Mouse (Mus musculus) kidney, adult 11 months (tissue): ENCODE results near the gene Cand2.
A peak's percentile ranks its signal among the peaks of the same experiment; 100 is the strongest.

ENCODE experiments used
- DNase-seq: peaks from one replicate; pipeline ENCODE4 v3.0.0; 2022

Cand2 gene

GRCm38 (mm10) chr6:115774501-115774921, at the start of gene Cand2:
Gene Cand2, plus strand, starts transcription at chr6:115774538.
- DNase-seq, result no peak

- peak; percentile 39 for DNase-seq
These were observed 47.2 kb upstream of the Cand2 start for GRCm38 (mm10) chr6:115727108-115727507.

GRCm38 (mm10) chr6:115727570-115727969, 46.8 kb upstream of the Cand2 start:
- no peak for DNase-seq

DNA sequence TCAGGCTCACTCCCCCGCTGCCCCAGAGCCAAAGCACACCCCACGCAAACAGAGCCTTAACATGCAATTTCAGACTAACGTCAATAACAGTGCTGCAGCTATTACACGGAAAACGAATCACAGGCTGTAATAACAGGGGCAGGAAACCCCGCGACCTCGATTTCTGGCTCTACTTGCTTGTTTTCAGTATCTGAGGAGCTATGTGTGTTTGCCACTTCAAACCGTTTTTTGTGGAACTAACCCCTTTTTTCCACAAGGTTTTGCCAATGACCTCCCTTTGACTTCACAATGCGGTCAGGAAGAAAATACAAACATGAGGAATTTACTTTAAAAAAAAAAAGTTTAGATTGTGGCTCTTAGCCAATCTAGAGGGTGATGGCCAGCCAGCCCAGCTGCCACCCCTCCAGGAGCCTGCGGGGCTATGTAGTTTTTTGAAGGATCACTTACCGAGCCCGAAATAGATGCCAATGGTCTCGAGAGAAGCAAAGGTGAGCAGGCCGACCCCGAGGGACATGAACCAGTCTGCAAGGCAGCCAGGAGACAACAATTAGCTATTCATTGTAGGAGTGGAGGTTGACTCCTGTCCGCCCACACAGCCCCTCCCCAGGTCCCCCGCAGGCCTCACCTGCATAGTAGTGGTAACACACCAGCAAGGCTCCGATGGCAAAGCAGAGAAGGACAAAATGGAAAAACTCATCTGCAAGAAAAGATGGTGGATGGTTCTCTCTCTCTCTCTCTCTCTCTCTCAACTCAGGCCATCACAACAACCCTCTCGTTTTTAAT, 43.6 kb upstream of the Cand2 start:
- no peak for DNase-seq

GRCm38 (mm10) chr6:115732341-115732928, 41.9 kb upstream of the Cand2 start:
- no peak for DNase-seq

DNA sequence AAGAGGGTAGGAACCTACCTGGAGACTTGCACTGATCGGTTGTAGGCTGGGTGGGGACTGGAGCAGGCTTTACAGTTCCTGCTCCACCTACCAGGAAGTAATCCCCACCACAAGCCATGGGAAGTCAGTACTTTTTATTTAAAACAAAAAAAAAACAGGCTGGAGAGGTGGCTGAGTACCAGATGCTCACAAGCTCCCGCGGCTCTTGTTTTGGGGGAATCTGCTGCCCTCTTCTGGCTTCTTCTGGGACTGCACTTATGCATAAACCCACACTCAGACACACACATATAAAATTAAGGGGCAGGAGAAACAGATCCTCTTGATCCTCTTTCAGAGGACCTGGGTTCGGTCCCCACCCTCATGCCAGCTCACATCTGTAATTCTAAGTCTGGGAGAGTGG, 39.4 kb upstream of the Cand2 start:
- DNase-seq, result no peak

DNA sequence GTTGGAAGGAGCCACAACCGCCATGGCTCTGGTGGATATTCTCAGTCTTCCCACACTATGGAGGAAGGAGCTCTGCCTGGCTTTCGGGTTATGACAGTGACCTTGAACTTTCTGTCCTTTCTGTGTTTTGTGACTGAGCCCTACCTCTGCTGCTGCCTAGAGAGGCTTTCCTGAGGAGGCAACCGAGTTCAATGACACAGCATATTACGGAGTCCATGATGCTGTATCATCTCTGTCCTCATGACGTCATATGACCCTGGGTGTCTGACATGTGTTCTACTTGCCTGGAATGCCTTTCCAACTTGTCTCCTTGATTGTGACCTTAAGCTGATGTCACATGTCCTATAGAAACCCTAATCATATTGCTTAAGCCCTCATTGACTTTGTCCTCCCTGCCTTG, 35.3 kb upstream of the Cand2 start:
- DNase-seq, result no peak

DNA sequence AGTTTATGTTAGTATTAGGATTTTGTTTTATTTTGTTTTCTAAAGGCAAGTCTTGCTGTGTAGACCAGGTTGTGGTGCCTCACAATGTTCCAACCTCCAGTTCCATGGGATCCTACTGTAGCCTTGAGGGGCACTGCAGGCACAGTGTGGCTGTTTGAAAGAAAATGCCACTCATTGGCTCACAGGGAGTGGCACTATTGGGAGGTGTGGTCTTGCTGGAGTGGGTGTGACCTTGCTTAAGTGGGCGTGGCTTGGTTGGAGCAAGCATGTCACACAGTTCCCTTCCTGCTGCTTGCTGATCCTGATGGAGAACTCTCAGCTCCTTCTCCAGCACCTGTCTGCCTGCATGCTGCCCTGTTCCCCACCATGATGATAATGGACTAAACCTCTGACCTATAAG, 30.8 kb upstream of the Cand2 start:
- no peak for DNase-seq

GRCm38 (mm10) chr6:115746326-115746725, 28.0 kb upstream of the Cand2 start:
- no peak for DNase-seq

DNA sequence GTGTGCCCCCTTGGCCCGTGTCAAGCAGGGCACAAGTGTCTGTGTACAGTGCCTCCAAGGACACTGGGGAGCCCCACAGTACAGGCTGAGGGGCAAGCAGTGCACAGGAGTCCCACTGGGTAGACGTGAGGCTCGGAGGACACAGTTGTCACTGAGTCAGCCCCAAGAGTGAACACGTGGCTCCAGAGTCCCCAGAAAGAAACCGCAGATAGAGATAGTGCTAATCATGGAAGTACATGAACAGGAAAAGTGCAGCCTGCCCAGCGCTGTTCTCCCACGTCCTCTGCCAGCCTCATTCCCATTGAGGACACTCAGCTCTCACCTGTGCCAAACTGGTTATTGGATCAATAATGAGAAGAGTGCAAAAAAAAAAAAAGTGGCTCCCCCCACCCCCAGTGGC, 18.8 kb upstream of the Cand2 start:
- no peak for DNase-seq

- DNase-seq, result no peak
These were observed 15.3 kb upstream of the Cand2 start for GRCm38 (mm10) chr6:115758981-115759435.

- DNase-seq, result peak; percentile 22
These were observed 14.9 kb upstream of the Cand2 start for GRCm38 (mm10) chr6:115759461-115759860.

DNA sequence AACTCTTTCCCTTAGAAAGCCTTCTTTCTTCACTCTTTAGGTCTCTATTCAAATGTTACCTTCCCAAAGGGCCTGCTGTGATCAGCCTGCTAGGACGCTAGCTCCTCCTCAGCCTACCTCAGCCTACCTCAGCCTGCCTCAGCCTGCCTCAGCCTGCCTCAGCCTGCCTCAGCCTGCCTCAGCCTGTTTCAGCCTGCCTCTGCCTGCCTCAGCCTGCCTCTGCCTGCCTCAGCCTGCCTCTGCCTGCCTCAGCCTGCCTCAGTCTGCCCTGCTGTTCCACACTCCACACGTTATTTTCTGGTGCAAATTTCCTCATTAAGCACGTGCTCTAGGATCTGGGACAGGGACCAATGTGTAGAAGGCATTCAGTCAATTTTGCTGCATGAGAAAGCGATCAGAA, 14.2 kb upstream of the Cand2 start:
- no peak for DNase-seq

GRCm38 (mm10) chr6:115760982-115761381, 13.4 kb upstream of the Cand2 start:
- no peak for DNase-seq

DNA sequence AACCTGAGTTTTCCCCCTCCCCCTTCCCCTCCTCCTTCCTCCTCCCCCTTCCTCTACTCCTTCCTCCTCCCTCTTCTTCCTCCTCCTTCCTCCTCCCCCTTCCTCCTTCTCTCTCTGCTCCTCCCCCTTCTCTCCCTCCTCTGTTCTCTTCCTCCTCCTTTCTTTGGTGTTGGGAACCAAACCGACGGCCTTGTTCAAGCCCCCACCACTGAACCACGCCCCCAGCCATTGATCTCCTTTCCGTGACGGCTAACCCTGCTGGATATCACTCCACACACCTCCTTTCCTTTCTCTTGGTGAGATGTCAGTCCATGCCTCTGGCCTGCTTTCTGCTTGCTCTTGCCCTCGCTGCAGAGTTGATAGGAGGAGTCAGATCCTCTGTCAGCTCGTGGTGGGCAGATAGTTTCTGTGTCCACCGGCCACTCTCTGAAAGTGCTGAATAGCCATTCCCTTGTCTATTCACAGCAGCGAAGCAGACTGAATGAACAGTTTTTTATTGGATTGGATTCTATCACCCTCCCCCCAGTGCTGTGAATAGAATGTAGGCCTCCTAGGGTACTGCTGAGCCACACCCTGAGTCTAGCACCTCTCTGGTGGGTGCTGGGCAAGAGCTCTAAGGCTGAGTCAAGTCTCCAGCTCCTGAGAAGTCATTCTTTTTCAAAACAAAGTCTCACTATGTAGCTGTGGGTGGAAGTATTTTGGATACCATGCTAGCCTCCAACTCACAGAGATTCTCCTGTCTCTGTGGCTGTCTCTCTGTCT, 12.2 kb upstream of the Cand2 start, which contains the start of gene Tmem40:
TSS of gene Tmem40 (minus strand) at position 416 of the 762 bp plus-strand sequence.
- DNase-seq, result no peak

GRCm38 (mm10) chr6:115764179-115764578, 10.2 kb upstream of the Cand2 start:
- peak; percentile 55 for DNase-seq

DNA sequence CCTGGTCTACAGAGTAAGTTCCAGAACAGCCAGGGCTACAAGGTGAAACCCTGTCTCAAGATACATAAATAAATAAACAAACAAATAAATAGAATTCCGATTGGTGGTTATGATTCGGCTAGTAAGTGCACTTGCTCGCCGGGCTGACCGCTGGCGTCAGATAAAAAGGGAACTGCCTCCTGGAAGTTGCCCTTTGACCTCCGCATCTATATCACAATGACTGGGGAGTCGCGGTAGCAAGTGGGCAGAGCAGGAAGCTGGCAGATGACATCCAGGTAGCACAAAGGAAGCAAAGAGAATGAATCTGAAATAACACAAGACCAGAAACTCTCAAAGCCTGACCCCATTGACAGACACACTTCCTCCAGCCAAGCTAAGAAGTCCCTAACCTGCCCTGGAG, 7.0 kb upstream of the Cand2 start:
- DNase-seq, result no peak

DNA sequence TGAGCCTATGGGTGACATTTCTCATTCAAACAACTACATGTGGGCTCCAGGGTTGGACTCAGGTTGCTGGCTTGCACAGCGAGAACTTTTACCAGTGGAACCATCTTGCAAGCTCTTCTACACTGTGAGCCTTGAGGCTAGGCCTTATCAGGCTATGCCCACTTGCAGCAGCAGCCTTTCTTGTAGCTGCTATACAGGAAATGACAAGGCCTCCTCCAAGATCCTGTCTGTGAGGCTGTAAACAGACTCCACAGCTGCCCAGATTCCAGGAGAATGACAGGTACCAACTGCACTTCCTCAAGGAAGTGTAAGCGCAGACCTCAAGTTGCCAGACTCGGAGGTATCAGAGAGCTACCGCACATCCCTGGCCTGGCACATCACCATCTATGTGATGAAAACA, 6.1 kb upstream of the Cand2 start:
- DNase-seq, result peak; percentile 19

DNA sequence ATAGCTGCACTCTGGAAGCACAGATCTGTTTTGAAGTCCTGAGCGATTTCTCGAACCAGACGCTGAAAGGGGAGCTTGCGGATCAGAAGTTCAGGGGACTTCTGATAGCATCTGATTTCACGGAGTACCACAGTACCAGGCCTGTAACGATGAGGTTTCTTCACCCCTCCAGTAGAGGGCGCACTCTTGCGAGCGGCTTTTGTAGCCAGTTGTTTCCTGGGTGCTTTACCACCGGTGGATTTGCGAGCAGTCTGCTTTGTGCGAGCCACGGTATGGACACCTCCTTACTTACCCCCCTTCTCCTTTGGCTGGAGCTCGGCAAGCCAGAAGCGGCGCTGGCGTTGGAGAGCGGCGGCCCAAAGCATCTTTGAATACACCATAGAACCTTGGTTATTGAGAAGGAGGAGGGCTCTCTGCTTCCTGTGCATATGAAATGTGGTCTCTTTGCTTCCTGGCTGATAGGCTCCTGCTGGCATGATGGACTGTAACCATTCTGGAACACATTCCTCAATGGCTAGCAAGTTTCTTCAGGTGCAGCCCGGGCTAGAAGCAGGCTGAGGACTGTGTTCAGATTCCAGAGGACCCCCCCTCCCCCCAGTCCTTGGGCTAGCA, 4.2 kb upstream of the Cand2 start:
- no peak for DNase-seq

GRCm38 (mm10) chr6:115770852-115771251, 3.5 kb upstream of the Cand2 start:
- peak; percentile 43 for DNase-seq

GRCm38 (mm10) chr6:115772201-115772600, 2.1 kb upstream of the Cand2 start:
- DNase-seq, result no peak

GRCm38 (mm10) chr6:115772604-115773003, 1.7 kb upstream of the Cand2 start:
- no peak for DNase-seq

GRCm38 (mm10) chr6:115773966-115774413, 348 bp upstream of the Cand2 start:
- no peak for DNase-seq
